Mouse (Mus musculus): ENCODE results near the gene Ccdc113.
A peak's percentile ranks its signal among the peaks of the same experiment; 100 is the strongest.

Gene Ccdc113

GRCm38 (mm10) chr8:95532206-95532605, 1.7 kb upstream of the Ccdc113 start:
- no peak for ATAC-seq (ENCODE audit: insufficient number of reproducible peaks, low FRiP score, low TSS enrichment)

GRCm38 (mm10) chr8:95539487-95539886, 5.6 kb downstream of the Ccdc113 start:
- ATAC-seq (ENCODE audit: insufficient number of reproducible peaks, low FRiP score, low TSS enrichment), result 0 out of 2 replicates have a peak, but pooled peaks have one; percentile 6

- ATAC-seq (ENCODE audit: insufficient number of reproducible peaks, low FRiP score, low TSS enrichment), result no peak
Observed at GRCm38 (mm10) chr8:95542191-95542590, 8.3 kb downstream of the Ccdc113 start.

GRCm38 (mm10) chr8:95543065-95543464, 9.2 kb downstream of the Ccdc113 start:
- ATAC-seq (ENCODE audit: insufficient number of reproducible peaks, low FRiP score, low TSS enrichment), result no peak

GRCm38 (mm10) chr8:95545815-95546214, 11.9 kb downstream of the Ccdc113 start:
- ATAC-seq (ENCODE audit: insufficient number of reproducible peaks, low FRiP score, low TSS enrichment), result no peak

GRCm38 (mm10) chr8:95546986-95547385, 13.1 kb downstream of the Ccdc113 start:
- no peak for ATAC-seq (ENCODE audit: insufficient number of reproducible peaks, low FRiP score, low TSS enrichment)

- no peak for ATAC-seq (ENCODE audit: insufficient number of reproducible peaks, low FRiP score, low TSS enrichment)
Observed at GRCm38 (mm10) chr8:95547931-95548330, 14.0 kb downstream of the Ccdc113 start.

- ATAC-seq (ENCODE audit: insufficient number of reproducible peaks, low FRiP score, low TSS enrichment), result no peak
Observed at GRCm38 (mm10) chr8:95549871-95550829, 16.3 kb downstream of the Ccdc113 start.

GRCm38 (mm10) chr8:95551577-95551976, 17.7 kb downstream of the Ccdc113 start:
- ATAC-seq (ENCODE audit: insufficient number of reproducible peaks, low FRiP score, low TSS enrichment), result no peak

GRCm38 (mm10) chr8:95555963-95556362, 22.1 kb downstream of the Ccdc113 start:
- no peak for ATAC-seq (ENCODE audit: insufficient number of reproducible peaks, low FRiP score, low TSS enrichment)

GRCm38 (mm10) chr8:95566217-95566616, 32.3 kb downstream of the Ccdc113 start:
- ATAC-seq (ENCODE audit: insufficient number of reproducible peaks, low FRiP score, low TSS enrichment), result no peak

- no peak for ATAC-seq (ENCODE audit: insufficient number of reproducible peaks, low FRiP score, low TSS enrichment)
Observed at GRCm38 (mm10) chr8:95566809-95567208, 32.9 kb downstream of the Ccdc113 start.

GRCm38 (mm10) chr8:95573146-95573545, 39.3 kb downstream of the Ccdc113 start:
- ATAC-seq (ENCODE audit: insufficient number of reproducible peaks, low FRiP score, low TSS enrichment), result no peak

GRCm38 (mm10) chr8:95576240-95576639, 42.4 kb downstream of the Ccdc113 start, which contains the start of gene Prss54:
Prss54 (minus strand) TSS chr8:95576340.
- ATAC-seq (ENCODE audit: insufficient number of reproducible peaks, low FRiP score, low TSS enrichment), result no peak

- ATAC-seq (ENCODE audit: insufficient number of reproducible peaks, low FRiP score, low TSS enrichment), result no peak
Observed at GRCm38 (mm10) chr8:95587339-95587738, 53.5 kb downstream of the Ccdc113 start.

- no peak for ATAC-seq (ENCODE audit: insufficient number of reproducible peaks, low FRiP score, low TSS enrichment)
Observed at GRCm38 (mm10) chr8:95589282-95589681, 55.4 kb downstream of the Ccdc113 start.

- no peak for ATAC-seq (ENCODE audit: insufficient number of reproducible peaks, low FRiP score, low TSS enrichment)
Observed at GRCm38 (mm10) chr8:95590539-95590938, 56.7 kb downstream of the Ccdc113 start.

- ATAC-seq (ENCODE audit: insufficient number of reproducible peaks, low FRiP score, low TSS enrichment), result no peak
Observed at GRCm38 (mm10) chr8:95592131-95592780, 58.4 kb downstream of the Ccdc113 start.

GRCm38 (mm10) chr8:95593439-95594393, 59.8 kb downstream of the Ccdc113 start:
- ATAC-seq (ENCODE audit: insufficient number of reproducible peaks, low FRiP score, low TSS enrichment), result no peak

- ATAC-seq (ENCODE audit: insufficient number of reproducible peaks, low FRiP score, low TSS enrichment), result no peak
Observed at GRCm38 (mm10) chr8:95595131-95595530, 61.2 kb downstream of the Ccdc113 start.
